Mouse (Mus musculus) lung, postnatal 0 days (tissue): ENCODE data around the gene Cdhr3. TPM values are rescaled to one million over a fixed set of nuclear protein-coding genes. Genes with fewer than 3 reads are reported as not detected.
"Not testable (repeated sequence)": the region's sequence is repeated elsewhere in the genome, so short reads cannot be mapped to it uniquely, and the experiment has no call there.

Experiments
- ATAC-seq: fragments of 200-750 bp; cut with Nextera tagmentation; 2 replicates; pipeline ENCODE4 v1.8.0; 2017; ENCODE audit warnings: moderate library complexity
- DNase-seq: peaks from one replicate; pipeline ENCODE4 v3.0.0-alpha.2; 2016; ENCODE audit warnings: low spot score
- H3K27ac ChIP-seq: fragments of 300-500 bp; sonication (generic); 2 replicates; pipeline ENCODE4 v1.5.1; 2014; ENCODE audit warnings: antibody characterized with exemption, mild to moderate bottlenecking, low read length, mixed read lengths
- H3K27me3 ChIP-seq: fragments of 300-500 bp; sonication (generic); replicated peaks from 2 replicates; pipeline ENCODE4 v1.6.1; 2014; ENCODE audit warnings: low read length, mixed read lengths; ENCODE audit not compliant: insufficient read depth
- H3K36me3 ChIP-seq: fragments of 300-500 bp; sonication (generic); 2 replicates; pipeline ENCODE4 v1.6.1; 2014; ENCODE audit warnings: low read length, mixed read lengths; ENCODE audit not compliant: insufficient read depth
- H3K4me1 ChIP-seq: fragments of 300-500 bp; sonication (generic); 2 replicates; pipeline ENCODE4 v1.6.1; 2014; ENCODE audit warnings: antibody characterized with exemption, low read depth, low read length, mixed read lengths; ENCODE audit not compliant: insufficient read depth
- H3K4me2 ChIP-seq: fragments of 300-500 bp; sonication (generic); replicated peaks from 2 replicates; pipeline ENCODE4 v1.6.1; 2014; ENCODE audit warnings: low read depth, mild to moderate bottlenecking, low read length, moderate library complexity, mixed read lengths
- H3K4me3 ChIP-seq: fragments of 300-500 bp; sonication (generic); 2 replicates; pipeline ENCODE4 v1.5.1; 2014; ENCODE audit warnings: low read depth, low read length
- H3K9ac ChIP-seq: fragments of 300-500 bp; sonication (generic); replicated peaks from 2 replicates; pipeline ENCODE4 v1.6.1; 2014; ENCODE audit warnings: low read depth, mild to moderate bottlenecking
- H3K9me3 ChIP-seq: fragments of 300-500 bp; sonication (generic); 2 replicates; pipeline ENCODE4 v1.6.1; 2016; ENCODE audit warnings: low read length, mixed read lengths
- CTCF ChIP-seq: IDR thresholded peaks from 2 replicates; pipeline ENCODE4 v1.5.1; 2016; ENCODE audit warnings: antibody characterized with exemption, mild to moderate bottlenecking
- EP300 ChIP-seq: IDR thresholded peaks from 2 replicates; pipeline ENCODE4 v1.6.1; 2016; ENCODE audit warnings: antibody characterized with exemption, mild to moderate bottlenecking, control low read depth
- WGBS: fragments of 180-500 bp; shearing (Covaris S2); extraction: QIAGEN DNeasy Blood & Tissue Kit; methylation state at CpG from one replicate; pipeline ENCODE4 v1.1.7; 2014; 5-methylcytosine and 5-hydroxymethylcytosine counted together
- polyA plus RNA-seq: library from polyadenylated mRNA; unstranded; fragments of >200 nt; fragmentation: Nextera tagmentation; extraction: Ambion mirVana; gene quantifications from 2 replicates; pipeline ENCODE4 v1.2.1, GENCODE M21; 2015

Cdhr3 gene
- polyA plus RNA-seq, 1 experiment from 2014 or later = 5.6 TPM

GRCm38 (mm10) chr12:33008305-33009110 lies 84.2 kb downstream of the Cdhr3 start:
- H3K4me1 ChIP-seq = peaks cover 5% of the 10 kb centered on the region; the same call in 1 of the 2 replicates
- peak overlapping the region; percentile 83 for H3K27ac ChIP-seq
- H3K4me2 ChIP-seq = no peak overlapping the region
- H3K36me3 ChIP-seq = no peaks in the 10 kb centered on the region
- peak; percentile 78 for DNase-seq
- H3K9me3 ChIP-seq = no peaks in the 10 kb centered on the region
- no peak overlapping the region for H3K4me3 ChIP-seq
- WGBS = 35% methylated on average over 7 of the region's 7 CpGs
- H3K27me3 ChIP-seq = no peaks in the 10 kb centered on the region
- no peak for TF ChIP-seq CTCF
- peak; percentile 81 for TF ChIP-seq EP300
- ATAC-seq = peak; percentile 88
- no peak overlapping the region for H3K9ac ChIP-seq

GRCm38 (mm10) chr12:33007176-33007575 lies 85.5 kb downstream of the Cdhr3 start:
- 89% methylated on average over 2 of the region's 2 CpGs for WGBS
- H3K36me3 ChIP-seq = no peaks in the 10 kb centered on the region
- no peak overlapping the region for H3K9ac ChIP-seq
- no peak for ATAC-seq
- H3K27me3 ChIP-seq = no peaks in the 10 kb centered on the region
- H3K4me1 ChIP-seq = peaks cover 5% of the 10 kb centered on the region; the same call in 1 of the 2 replicates
- H3K27ac ChIP-seq = 0 out of 2 replicates have a peak overlapping the region, but pooled peaks have one; percentile 32
- TF ChIP-seq CTCF (no peak), EP300 (no peak)
- no peak overlapping the region for H3K4me2 ChIP-seq
- no peak overlapping the region for H3K4me3 ChIP-seq
- DNase-seq = no peak
- H3K9me3 ChIP-seq = no peaks in the 10 kb centered on the region

DNA sequence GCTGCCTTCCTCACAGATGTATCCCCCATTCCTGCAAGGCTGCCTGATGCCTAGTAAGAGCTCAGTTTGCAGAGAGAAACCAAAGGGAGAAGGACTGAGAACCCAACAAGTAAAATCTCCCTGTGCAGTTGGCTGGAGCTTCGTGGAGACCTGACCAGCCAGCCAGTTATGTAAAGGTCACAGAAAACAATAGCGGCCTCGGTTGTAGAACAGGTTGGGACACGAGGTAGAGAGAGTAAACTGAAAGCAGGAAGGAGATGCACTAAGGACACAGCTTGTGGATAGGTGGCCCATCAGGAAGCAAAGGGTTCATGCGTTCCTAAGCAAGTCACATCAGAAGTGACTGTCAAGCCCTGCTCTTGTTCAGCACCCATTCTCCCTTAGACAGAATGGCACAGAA lies 86.8 kb downstream of the Cdhr3 start:
- Histone ChIP-seq H3K27ac (no peak overlapping the region), H3K9me3 (no peaks in the 10 kb centered on the region), H3K4me3 (no peak overlapping the region), H3K4me1 (peaks cover 7% of the 10 kb centered on the region; the same call in 1 of the 2 replicates), H3K9ac (no peak overlapping the region), H3K36me3 (no peaks in the 10 kb centered on the region), H3K4me2 (no peak overlapping the region), H3K27me3 (no peaks in the 10 kb centered on the region)
- WGBS = 67% methylated on average over 5 of the region's 5 CpGs
- TF ChIP-seq CTCF = no peak
- DNase-seq = no peak
- no peak for ATAC-seq

DNA sequence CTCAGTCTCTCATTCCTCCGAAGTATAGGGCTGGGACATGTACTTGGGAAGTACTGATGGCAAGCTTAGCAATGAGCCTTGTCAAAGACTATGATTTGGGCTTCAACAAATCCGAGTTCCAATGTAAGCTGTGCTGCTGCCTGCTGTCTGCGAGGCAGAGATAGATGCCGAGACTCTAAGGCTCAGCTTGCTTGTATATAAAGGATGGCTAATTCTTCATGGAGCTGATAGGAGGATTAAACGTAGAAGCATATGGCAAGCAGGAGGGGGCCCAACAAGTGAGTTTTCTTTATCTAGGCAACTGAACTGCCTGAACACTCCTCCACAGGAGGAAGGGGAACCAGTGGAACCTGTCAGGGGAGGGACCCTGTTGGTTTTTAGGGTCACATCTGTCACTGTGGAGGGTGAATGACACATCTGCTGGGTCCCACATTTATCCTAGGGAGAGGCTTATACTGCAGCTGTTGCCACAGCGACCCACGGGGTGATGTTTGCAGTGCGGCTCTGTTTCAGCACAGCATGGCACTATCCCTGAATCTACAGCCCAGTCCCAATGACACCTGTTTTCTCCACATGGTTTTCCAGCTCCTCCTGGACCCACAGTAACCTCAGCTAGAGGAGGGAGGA lies 89.2 kb downstream of the Cdhr3 start:
- no peaks in the 10 kb centered on the region for H3K27me3 ChIP-seq
- H3K9ac ChIP-seq = no peak overlapping the region
- WGBS = 47% methylated on average over 8 of the region's 8 CpGs
- no peak overlapping the region for H3K4me3 ChIP-seq
- 0 out of 2 replicates have a peak, but pooled peaks cover 2% of the 10 kb centered on the region for H3K4me1 ChIP-seq
- H3K36me3 ChIP-seq = no peaks in the 10 kb centered on the region
- TF ChIP-seq EP300 = no peak
- TF ChIP-seq CTCF = no peak
- no peak overlapping the region for H3K27ac ChIP-seq
- ATAC-seq (no peak), DNase-seq (no peak)
- H3K4me2 ChIP-seq = no peak overlapping the region
- no peaks in the 10 kb centered on the region for H3K9me3 ChIP-seq

DNA sequence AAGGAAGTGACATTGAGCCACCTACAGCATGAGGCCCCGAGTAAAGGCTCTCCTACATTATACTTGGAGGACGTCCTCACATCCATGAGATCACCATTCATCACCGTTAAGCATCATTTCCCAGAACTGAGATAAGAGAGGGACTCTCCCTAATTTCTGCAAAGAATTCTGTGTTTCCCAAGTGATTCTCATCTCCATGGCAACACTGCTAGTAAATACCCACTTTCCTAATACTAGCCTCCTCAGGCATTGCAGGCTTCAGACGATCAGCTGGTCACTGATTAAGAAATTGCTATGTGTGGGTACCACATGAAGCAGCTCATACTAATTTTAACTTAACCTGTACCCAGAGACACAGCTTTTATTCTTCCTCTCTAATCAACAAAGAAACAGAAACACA lies 92.3 kb downstream of the Cdhr3 start:
- Histone ChIP-seq H3K9ac (no peak overlapping the region), H3K36me3 (no peaks in the 10 kb centered on the region), H3K4me1 (0 out of 2 replicates have a peak, but pooled peaks cover 6% of the 10 kb centered on the region), H3K27me3 (no peaks in the 10 kb centered on the region), H3K27ac (no peak overlapping the region), H3K4me3 (no peak overlapping the region), H3K9me3 (no peaks in the 10 kb centered on the region), H3K4me2 (no peak overlapping the region)
- peak; percentile 72 for ATAC-seq
- peak; percentile 75 for DNase-seq
- 23% methylated on average over 4 of the region's 4 CpGs for WGBS
- TF ChIP-seq EP300 (peak; percentile 68), CTCF (no peak)

GRCm38 (mm10) chr12:32999778-33000177 lies 92.9 kb downstream of the Cdhr3 start:
- H3K4me1 ChIP-seq, H3K9ac ChIP-seq, H3K4me2 ChIP-seq, ATAC-seq, H3K4me3 ChIP-seq, H3K9me3 ChIP-seq, DNase-seq, H3K27ac ChIP-seq, H3K27me3 ChIP-seq, H3K36me3 ChIP-seq: not testable (repeated sequence)
- WGBS = 20% methylated on average over 3 of the region's 3 CpGs
